Mouse (Mus musculus) urinary bladder, postnatal 14 days (tissue): ENCODE measurements around the gene Dnm1.

ENCODE experiments used
- DNase-seq: peaks from one replicate; pipeline ENCODE4 v3.0.0; 2021; ENCODE audit warnings: low spot score

Dnm1 gene

GRCm38 (mm10) chr2:32361437-32361836 is 8.3 kb upstream of the Dnm1 start:
- peak; percentile 76 for DNase-seq

GRCm38 (mm10) chr2:32360741-32361140 is 7.6 kb upstream of the Dnm1 start:
- DNase-seq, result peak; percentile 72

GRCm38 (mm10) chr2:32358381-32358780 is 5.2 kb upstream of the Dnm1 start:
- DNase-seq, result no peak

GRCm38 (mm10) chr2:32357710-32358109 is 4.6 kb upstream of the Dnm1 start:
- DNase-seq, result no peak

- DNase-seq, result no peak
Observed at GRCm38 (mm10) chr2:32356216-32356615, 3.1 kb upstream of the Dnm1 start.

GRCm38 (mm10) chr2:32354336-32354895 is 1.3 kb upstream of the Dnm1 start:
- DNase-seq, result no peak

- no peak for DNase-seq
Observed at GRCm38 (mm10) chr2:32353836-32354235, 698 bp upstream of the Dnm1 start.

GRCm38 (mm10) chr2:32352151-32353006 is 759 bp downstream of the Dnm1 start, which contains the start of gene Ciz1:
Gene Ciz1 (plus strand): TSS chr2:32352327.
- no peak for DNase-seq

GRCm38 (mm10) chr2:32351471-32351961 is 1.6 kb downstream of the Dnm1 start:
- DNase-seq, result no peak

GRCm38 (mm10) chr2:32350471-32351051 is 2.6 kb downstream of the Dnm1 start:
- no peak for DNase-seq

- no peak for DNase-seq
Observed at GRCm38 (mm10) chr2:32349625-32350255, 3.4 kb downstream of the Dnm1 start.

GRCm38 (mm10) chr2:32348311-32348710 is 4.8 kb downstream of the Dnm1 start:
- no peak for DNase-seq

GRCm38 (mm10) chr2:32347019-32347418 is 6.1 kb downstream of the Dnm1 start:
- DNase-seq, result no peak

GRCm38 (mm10) chr2:32344598-32345321 is 8.4 kb downstream of the Dnm1 start:
- DNase-seq, result no peak

- no peak for DNase-seq
Observed at GRCm38 (mm10) chr2:32344056-32344455, 9.1 kb downstream of the Dnm1 start.

GRCm38 (mm10) chr2:32343351-32343671 is 9.8 kb downstream of the Dnm1 start:
- no peak for DNase-seq

- DNase-seq, result peak; percentile 67
Observed at GRCm38 (mm10) chr2:32342539-32343350, 10.4 kb downstream of the Dnm1 start.

- DNase-seq, result no peak
Observed at GRCm38 (mm10) chr2:32342039-32342438, 11.1 kb downstream of the Dnm1 start.

- DNase-seq, result no peak
Observed at GRCm38 (mm10) chr2:32341634-32341939, 11.6 kb downstream of the Dnm1 start.

GRCm38 (mm10) chr2:32340836-32341633 is 12.1 kb downstream of the Dnm1 start:
- DNase-seq, result no peak
